Mouse (Mus musculus): ENCODE results near the gene Pxk. TPM values are rescaled to one million over a fixed set of nuclear protein-coding genes. Genes with fewer than 3 reads are reported as not detected.
"Not testable (repeated sequence)": the region's sequence is repeated elsewhere in the genome, so short reads cannot be mapped to it uniquely, and the experiment has no call there.

The Pxk gene
- total and polyA plus RNA-seq, 2 experiments from 2014 or later = 36.0 to 45.1 TPM

GRCm38 (mm10) chr14:8114756-8115155 lies 16.7 kb downstream of the Pxk start:
- Histone ChIP-seq H3K4me3 (ENCODE audit: low read depth, low read length) (no peak overlapping the region), H3K4me1 (ENCODE audit: insufficient read depth) (no peaks in the 10 kb centered on the region), H3K27me3 (ENCODE audit: insufficient read depth, low read length) (no peaks in the 10 kb centered on the region), H3K4me2 (ENCODE audit: low read depth) (no peak overlapping the region), H3K36me3 (ENCODE audit: insufficient read depth) (no peaks in the 10 kb centered on the region), H3K9ac (no peak overlapping the region), H3K9me3 (ENCODE audit: low read length) (no peaks in the 10 kb centered on the region), H3K27ac (ENCODE audit: low read depth, low read length) (no peak overlapping the region)
- DNase-seq = no peak
- no peak for ATAC-seq
- WGBS = 83% methylated on average over 1 of the region's 1 CpGs
- TF ChIP-seq CTCF (IDR thresholded peaks at IDR 0.05; ENCODE audit: low read depth) = no peak

- Histone ChIP-seq H3K9ac (no peak overlapping the region), H3K27ac (ENCODE audit: low read depth, low read length) (no peak overlapping the region), H3K36me3 (ENCODE audit: insufficient read depth) (0 out of 2 replicates have a peak, but pooled peaks cover 5% of the 10 kb centered on the region), H3K9me3 (ENCODE audit: low read length) (no peaks in the 10 kb centered on the region), H3K4me3 (ENCODE audit: low read depth, low read length) (no peak overlapping the region), H3K4me2 (ENCODE audit: low read depth) (no peak overlapping the region), H3K27me3 (ENCODE audit: insufficient read depth, low read length) (no peaks in the 10 kb centered on the region), H3K4me1 (ENCODE audit: insufficient read depth) (no peaks in the 10 kb centered on the region)
- no peak for TF ChIP-seq CTCF (IDR thresholded peaks at IDR 0.05; ENCODE audit: low read depth)
- DNase-seq = no peak
- ATAC-seq = no peak
- WGBS = 80% methylated on average over 4 of the region's 4 CpGs
Measured at GRCm38 (mm10) chr14:8115772-8116171, 17.8 kb downstream of the Pxk start.

GRCm38 (mm10) chr14:8117371-8117770 lies 19.4 kb downstream of the Pxk start:
- DNase-seq (no peak), ATAC-seq (no peak)
- H3K36me3 ChIP-seq (ENCODE audit: insufficient read depth) = 0 out of 2 replicates have a peak, but pooled peaks cover 9% of the 10 kb centered on the region
- no peak overlapping the region for H3K9ac ChIP-seq
- no peaks in the 10 kb centered on the region for H3K4me1 ChIP-seq (ENCODE audit: insufficient read depth)
- H3K4me3 ChIP-seq (ENCODE audit: low read depth, low read length) = no peak overlapping the region
- H3K27me3 ChIP-seq (ENCODE audit: insufficient read depth, low read length) = no peaks in the 10 kb centered on the region
- WGBS = 79% methylated on average over 2 of the region's 2 CpGs
- no peak overlapping the region for H3K4me2 ChIP-seq (ENCODE audit: low read depth)
- no peak overlapping the region for H3K27ac ChIP-seq (ENCODE audit: low read depth, low read length)
- no peaks in the 10 kb centered on the region for H3K9me3 ChIP-seq (ENCODE audit: low read length)
- no peak for TF ChIP-seq CTCF (IDR thresholded peaks at IDR 0.05; ENCODE audit: low read depth)

GRCm38 (mm10) chr14:8119454-8119853 lies 21.4 kb downstream of the Pxk start:
- Histone ChIP-seq H3K36me3 (ENCODE audit: insufficient read depth) (0 out of 2 replicates have a peak, but pooled peaks cover 18% of the 10 kb centered on the region), H3K27ac (ENCODE audit: low read depth, low read length) (no peak overlapping the region), H3K4me2 (ENCODE audit: low read depth) (no peak overlapping the region), H3K9me3 (ENCODE audit: low read length) (no peaks in the 10 kb centered on the region), H3K9ac (no peak overlapping the region), H3K27me3 (ENCODE audit: insufficient read depth, low read length) (no peaks in the 10 kb centered on the region), H3K4me1 (ENCODE audit: insufficient read depth) (no peaks in the 10 kb centered on the region), H3K4me3 (ENCODE audit: low read depth, low read length) (no peak overlapping the region)
- no peak for TF ChIP-seq CTCF (IDR thresholded peaks at IDR 0.05; ENCODE audit: low read depth)
- ATAC-seq (no peak), DNase-seq (no peak)
- 88% methylated on average over 5 of the region's 5 CpGs for WGBS

GRCm38 (mm10) chr14:8119904-8120303 lies 21.9 kb downstream of the Pxk start:
- Histone ChIP-seq H3K4me2 (ENCODE audit: low read depth) (no peak overlapping the region), H3K9me3 (ENCODE audit: low read length) (no peaks in the 10 kb centered on the region), H3K4me3 (ENCODE audit: low read depth, low read length) (no peak overlapping the region), H3K27me3 (ENCODE audit: insufficient read depth, low read length) (no peaks in the 10 kb centered on the region), H3K36me3 (ENCODE audit: insufficient read depth) (0 out of 2 replicates have a peak, but pooled peaks cover 18% of the 10 kb centered on the region), H3K9ac (no peak overlapping the region), H3K4me1 (ENCODE audit: insufficient read depth) (no peaks in the 10 kb centered on the region), H3K27ac (ENCODE audit: low read depth, low read length) (no peak overlapping the region)
- DNase-seq = no peak
- TF ChIP-seq CTCF (IDR thresholded peaks at IDR 0.05; ENCODE audit: low read depth) = no peak
- ATAC-seq = no peak
- 83% methylated on average over 3 of the region's 3 CpGs for WGBS

- Histone ChIP-seq H3K4me1 (ENCODE audit: insufficient read depth) (no peaks in the 10 kb centered on the region), H3K4me3 (ENCODE audit: low read depth, low read length) (no peak overlapping the region), H3K4me2 (ENCODE audit: low read depth) (no peak overlapping the region), H3K9me3 (ENCODE audit: low read length) (no peaks in the 10 kb centered on the region), H3K9ac (no peak overlapping the region), H3K27me3 (ENCODE audit: insufficient read depth, low read length) (no peaks in the 10 kb centered on the region), H3K27ac (ENCODE audit: low read depth, low read length) (no peak overlapping the region), H3K36me3 (ENCODE audit: insufficient read depth) (0 out of 2 replicates have a peak, but pooled peaks cover 21% of the 10 kb centered on the region)
- WGBS = 66% methylated on average over 7 of the region's 7 CpGs
- DNase-seq = peak; percentile 13
- peak; percentile 47; the same call in 1 of the 2 replicates for ATAC-seq
- no peak for TF ChIP-seq CTCF (IDR thresholded peaks at IDR 0.05; ENCODE audit: low read depth)
Measured at GRCm38 (mm10) chr14:8123141-8123540, 25.1 kb downstream of the Pxk start.

- DNase-seq; H3K4me1 ChIP-seq (ENCODE audit: insufficient read depth); H3K27ac ChIP-seq (ENCODE audit: low read depth, low read length); H3K9me3 ChIP-seq (ENCODE audit: low read length); ATAC-seq; H3K4me3 ChIP-seq (ENCODE audit: low read depth, low read length); H3K9ac ChIP-seq; H3K4me2 ChIP-seq (ENCODE audit: low read depth); H3K27me3 ChIP-seq (ENCODE audit: insufficient read depth, low read length): not testable (repeated sequence)
- 96% methylated on average over 10 of the region's 10 CpGs for WGBS
- 0 out of 2 replicates have a peak, but pooled peaks cover 21% of the 10 kb centered on the region for H3K36me3 ChIP-seq (ENCODE audit: insufficient read depth)
Measured at GRCm38 (mm10) chr14:8123611-8124010, 25.6 kb downstream of the Pxk start.

Measured in forebrain, postnatal 0 days (tissue).